Mouse (Mus musculus): ENCODE data around the gene Dync1i2. TPM values are rescaled to one million over a fixed set of nuclear protein-coding genes. Genes with fewer than 3 reads are reported as not detected.

Dync1i2 gene
- polyA plus RNA-seq (2012; ENCODE audit: low replicate concordance): 2.0 and 9.6 TPM in 2 replicates

GRCm38 (mm10) chr2:71211591-71212359 lies at the start of gene Dync1i2:
Gene Dync1i2, plus strand, starts transcription at chr2:71211706.

Other genes with a start within 250 kb of the Dync1i2 start
- 4.3 and 5.6 TPM in 2 replicates for gene Dcaf17, start 156.4 kb upstream of the Dync1i2 start, polyA plus RNA-seq (2012; ENCODE audit: low replicate concordance)
- 1.5 and 12.7 TPM in 2 replicates for gene Mettl8, start 156.1 kb upstream of the Dync1i2 start, polyA plus RNA-seq (2012; ENCODE audit: low replicate concordance)
- 0.04 and 0.11 TPM in 2 replicates for gene Cybrd1, start 93.8 kb upstream of the Dync1i2 start, polyA plus RNA-seq (2012; ENCODE audit: low replicate concordance)
- gene Slc25a12, start 156.0 kb downstream of the Dync1i2 start, polyA plus RNA-seq (2012; ENCODE audit: low replicate concordance): 6.0 and 11.9 TPM in 2 replicates
- gene Hat1, start 177.3 kb downstream of the Dync1i2 start, polyA plus RNA-seq (2012; ENCODE audit: low replicate concordance): 0.75 and 2.3 TPM in 2 replicates
- gene Metap1d, start 241.6 kb downstream of the Dync1i2 start, polyA plus RNA-seq (2012; ENCODE audit: low replicate concordance): 3.4 and 15.3 TPM in 2 replicates

Data from hematopoietic multipotent progenitor cell, adult 10-12 weeks (in vitro differentiated cells).